Mouse (Mus musculus): ENCODE measurements around the gene Nav2.

DNA sequence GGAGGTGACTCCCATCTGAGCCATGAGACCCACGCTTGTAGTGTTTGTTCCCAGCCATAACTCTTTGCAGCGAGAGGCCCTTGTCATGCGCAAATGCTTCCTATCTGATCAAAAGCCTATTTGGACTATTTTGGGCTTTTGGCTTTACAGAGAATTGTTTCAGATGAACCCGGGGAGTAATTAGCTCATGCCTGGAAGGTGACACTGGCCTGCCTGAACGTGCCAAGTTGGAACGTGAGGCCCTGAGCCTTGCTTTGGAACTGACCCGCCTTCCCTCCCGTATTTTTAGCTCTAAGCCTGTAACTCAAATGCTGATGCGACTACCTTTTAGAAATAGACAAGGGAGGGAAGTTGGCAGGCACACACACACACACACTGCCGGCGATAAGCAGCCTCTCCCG lies 649.7 kb downstream of the Nav2 start:
- TF ChIP-seq POLR2A (IDR thresholded peaks at IDR 0.05; ENCODE audit: borderline replicate concordance, extremely low read depth, insufficient read depth, insufficient read length, poor library complexity, severe bottlenecking) (no peak), CTCF (IDR thresholded peaks at IDR 0.05; ENCODE audit: borderline replicate concordance, extremely low read depth, insufficient read depth, insufficient read length) (no peak)
